Mouse (Mus musculus): ENCODE measurements at regions not wholly inside any gene's neighbourhood (a gene's known extent, or its start where the extent isn't known, plus 50 kb on each side); places are given as distances from the start of the nearest gene placed in this dataset.

DNA sequence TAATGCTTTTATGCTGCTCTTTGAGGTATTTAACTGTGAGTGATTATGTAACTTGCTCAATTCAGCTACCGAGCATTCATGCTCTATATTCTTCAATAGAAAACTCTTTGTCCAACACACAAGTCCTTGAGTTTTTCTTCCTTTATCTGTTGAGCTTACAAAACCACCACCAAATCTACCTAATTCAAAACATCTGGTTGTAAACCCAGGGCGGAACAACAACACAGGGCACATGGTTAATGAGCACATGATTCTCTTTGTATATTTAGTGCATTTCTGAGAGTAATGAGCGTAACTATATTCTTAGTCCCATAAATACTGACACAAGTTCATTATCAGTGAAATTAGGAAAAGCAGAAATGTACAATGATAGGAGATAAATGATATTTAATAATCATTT, 798.2 kb downstream of the Sorcs1 start:
- ATAC-seq (ENCODE audit: low FRiP score) = no peak
- Histone ChIP-seq H3K4me1 (no peaks in the 10 kb centered on the region), H3K36me3 (replicated peaks) (no peaks in the 10 kb centered on the region), H3K27ac (no peak overlapping the region), H3K4me2 (no peak overlapping the region), H3K27me3 (no peaks in the 10 kb centered on the region), H3K9me3 (no peaks in the 10 kb centered on the region), H3K9ac (no peak overlapping the region), H3K4me3 (replicated peaks) (no peak overlapping the region)
- WGBS = 64% methylated on average over 3 of the region's 3 CpGs

- WGBS = 56% methylated on average over 7 of the region's 7 CpGs
- Histone ChIP-seq H3K4me3 (replicated peaks) (no peak overlapping the region), H3K9me3 (no peaks in the 10 kb centered on the region), H3K36me3 (replicated peaks) (no peaks in the 10 kb centered on the region), H3K4me1 (peaks cover 3% of the 10 kb centered on the region; the same call in 1 of the 2 replicates), H3K9ac (no peak overlapping the region), H3K27me3 (no peaks in the 10 kb centered on the region), H3K4me2 (no peak overlapping the region), H3K27ac (no peak overlapping the region)
- no peak for ATAC-seq (ENCODE audit: low FRiP score)
These were observed 817.7 kb downstream of the Sorcs1 start for GRCm38 (mm10) chr19:49860761-49861160.

DNA sequence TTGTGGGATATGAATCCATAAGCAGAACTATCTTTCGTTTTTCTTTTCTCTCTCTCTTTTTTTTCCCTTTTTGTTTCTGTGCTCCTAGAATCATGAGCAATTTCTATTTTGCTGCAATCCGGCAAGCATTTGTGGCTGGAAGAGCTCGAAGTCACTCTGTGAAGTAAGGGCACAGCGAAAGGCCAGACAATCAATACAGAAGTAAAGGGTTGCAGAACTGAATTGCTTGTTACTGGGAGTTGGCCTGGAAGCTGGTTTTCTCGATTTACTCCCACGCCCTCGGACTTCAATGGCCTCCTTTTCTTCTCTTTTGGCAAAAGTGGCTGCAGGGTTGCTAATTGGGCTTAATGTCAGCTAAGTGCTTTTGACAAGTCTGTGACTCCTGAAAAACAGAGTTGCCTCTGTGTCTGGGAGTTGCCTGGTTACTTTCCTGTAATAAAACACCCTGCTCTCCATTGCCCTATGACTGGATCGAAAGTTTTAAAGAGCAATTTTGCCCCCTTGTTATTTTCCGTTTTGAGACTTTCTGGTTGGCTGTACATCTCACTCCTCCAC, 822.9 kb downstream of the Sorcs1 start:
- WGBS = 19% methylated on average over 9 of the region's 9 CpGs
- Histone ChIP-seq H3K9ac (no peak overlapping the region), H3K27ac (no peak overlapping the region), H3K4me3 (replicated peaks) (no peak overlapping the region), H3K36me3 (replicated peaks) (no peaks in the 10 kb centered on the region), H3K27me3 (no peaks in the 10 kb centered on the region), H3K9me3 (no peaks in the 10 kb centered on the region), H3K4me1 (peaks cover 3% of the 10 kb centered on the region; the same call in 1 of the 2 replicates), H3K4me2 (no peak overlapping the region)
- ATAC-seq (ENCODE audit: low FRiP score) = no peak

DNA sequence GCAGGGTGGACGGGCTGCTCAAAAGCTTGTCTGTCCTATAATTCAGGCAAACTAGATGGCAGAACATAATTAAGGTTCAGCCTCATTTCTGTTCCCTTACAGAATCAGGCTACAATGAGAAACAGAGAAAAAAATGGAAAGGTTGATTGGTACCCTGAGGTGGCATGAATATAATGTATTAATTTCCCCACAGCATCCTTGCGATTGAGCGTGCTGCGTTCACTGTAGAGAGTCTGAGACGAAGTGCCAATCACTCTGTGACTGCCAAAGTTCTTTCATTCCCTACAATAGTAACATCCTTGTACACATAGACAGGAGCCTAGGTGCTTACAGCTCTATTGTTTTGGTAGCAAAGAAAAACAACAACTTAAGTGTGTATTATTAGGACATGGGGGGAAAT, 836.5 kb downstream of the Sorcs1 start:
- no peaks in the 10 kb centered on the region for H3K27me3 ChIP-seq

GRCm38 (mm10) chr19:49839153-49839911, 839.1 kb downstream of the Sorcs1 start:
- H3K27ac ChIP-seq = no peak overlapping the region
- 0 out of 2 replicates have a peak, but pooled peaks cover 3% of the 10 kb centered on the region for H3K4me1 ChIP-seq
- H3K4me2 ChIP-seq = no peak overlapping the region
- no peaks in the 10 kb centered on the region for H3K36me3 ChIP-seq (replicated peaks)
- H3K9ac ChIP-seq = no peak overlapping the region
- no peaks in the 10 kb centered on the region for H3K9me3 ChIP-seq
- H3K4me3 ChIP-seq (replicated peaks) = no peak overlapping the region
- WGBS = 42% methylated on average over 2 of the region's 2 CpGs
- H3K27me3 ChIP-seq = no peaks in the 10 kb centered on the region
- ATAC-seq (ENCODE audit: low FRiP score) = peak; percentile 41; the same call in 1 of the 2 replicates

More for the DNA sequence above, 836.5 kb downstream of the Sorcs1 start:
- 0 out of 2 replicates have a peak, but pooled peaks cover 3% of the 10 kb centered on the region for H3K4me1 ChIP-seq
- H3K4me2 ChIP-seq = no peak overlapping the region
- no peak overlapping the region for H3K9ac ChIP-seq
- 70% methylated on average over 5 of the region's 5 CpGs for WGBS
- no peaks in the 10 kb centered on the region for H3K9me3 ChIP-seq
- no peak overlapping the region for H3K4me3 ChIP-seq (replicated peaks)
- H3K27ac ChIP-seq = no peak overlapping the region
- ATAC-seq (ENCODE audit: low FRiP score) = no peak
- no peaks in the 10 kb centered on the region for H3K36me3 ChIP-seq (replicated peaks)

DNA sequence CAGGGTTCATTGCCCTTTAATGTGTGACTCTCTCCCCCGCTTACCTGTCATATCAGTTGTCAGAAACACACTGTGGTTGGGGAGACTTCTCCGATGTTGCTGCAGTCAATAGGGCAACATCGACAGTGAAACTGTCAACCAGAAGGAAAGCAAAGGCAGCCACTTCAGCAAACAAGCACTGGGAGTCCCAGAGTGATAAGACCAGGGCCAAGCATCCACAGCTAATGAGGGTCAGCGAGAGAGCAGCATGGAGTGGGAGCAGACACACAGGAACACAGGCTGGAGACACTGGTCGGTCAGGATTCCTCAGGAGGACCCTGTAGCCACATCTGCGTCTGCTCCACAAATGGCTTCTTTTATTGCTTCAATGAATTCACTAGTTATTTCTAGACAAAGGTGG, 847.5 kb downstream of the Sorcs1 start:
- no peak overlapping the region for H3K9ac ChIP-seq
- H3K27ac ChIP-seq = no peak overlapping the region
- H3K4me1 ChIP-seq = no peaks in the 10 kb centered on the region
- H3K4me2 ChIP-seq = no peak overlapping the region
- 0 out of 2 replicates have a peak, but pooled peaks have one; percentile 49 for ATAC-seq (ENCODE audit: low FRiP score)
- H3K9me3 ChIP-seq = no peaks in the 10 kb centered on the region
- no peaks in the 10 kb centered on the region for H3K36me3 ChIP-seq (replicated peaks)
- WGBS = 72% methylated on average over 6 of the region's 6 CpGs
- H3K4me3 ChIP-seq (replicated peaks) = no peak overlapping the region
- no peaks in the 10 kb centered on the region for H3K27me3 ChIP-seq

GRCm38 (mm10) chr19:49805636-49806397, 872.6 kb downstream of the Sorcs1 start:
- no peaks in the 10 kb centered on the region for H3K27me3 ChIP-seq
- no peaks in the 10 kb centered on the region for H3K36me3 ChIP-seq (replicated peaks)
- H3K4me3 ChIP-seq (replicated peaks) = no peak overlapping the region
- peak; percentile 39; the same call in 1 of the 2 replicates for ATAC-seq (ENCODE audit: low FRiP score)
- H3K4me2 ChIP-seq = no peak overlapping the region
- no peak overlapping the region for H3K27ac ChIP-seq
- peaks cover 5% of the 10 kb centered on the region; the same call in 1 of the 2 replicates for H3K4me1 ChIP-seq
- H3K9ac ChIP-seq = no peak overlapping the region
- no peaks in the 10 kb centered on the region for H3K9me3 ChIP-seq
- 58% methylated on average over 3 of the region's 3 CpGs for whole genome bisulfite sequencing
